Mouse (Mus musculus) c-Kit-positive CD71-positive TER-119-negative erythroid progenitor cells, embryonic 14.5 days (primary cell): Measurements from ENCODE around the gene Gm20737.
"Not testable (repeated sequence)": the region's sequence is repeated elsewhere in the genome, so short reads cannot be mapped to it uniquely, and the experiment has no call there.

Experiments
- DNase-seq: peaks from one replicate; pipeline ENCODE4 v3.0.0-alpha.2; 2013; ENCODE audit warnings: low read depth

The Gm20737 gene

DNA sequence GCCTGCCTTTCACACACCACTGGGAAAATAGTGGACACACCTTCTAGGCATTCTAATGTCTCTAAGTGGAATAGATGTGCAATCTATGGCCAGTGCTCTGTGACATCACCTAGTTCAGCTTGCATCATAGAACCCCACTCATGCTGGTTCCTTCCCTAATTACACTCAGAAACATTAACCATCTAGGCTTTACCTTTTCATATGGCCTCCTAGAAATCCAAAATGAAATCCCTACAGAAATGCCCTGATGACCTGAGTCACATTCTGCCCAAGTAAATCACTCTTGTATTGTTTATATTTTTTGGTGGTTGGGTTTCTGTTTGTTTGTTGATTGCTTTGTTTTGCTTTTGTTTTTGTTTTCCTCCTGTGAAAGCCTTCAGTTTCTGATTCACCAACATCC, at the start of gene Gm20737:
Gene Gm20737, minus strand, starts transcription at position 101 of the 400 bp plus-strand sequence.
- not testable (repeated sequence) for DNase-seq

DNA sequence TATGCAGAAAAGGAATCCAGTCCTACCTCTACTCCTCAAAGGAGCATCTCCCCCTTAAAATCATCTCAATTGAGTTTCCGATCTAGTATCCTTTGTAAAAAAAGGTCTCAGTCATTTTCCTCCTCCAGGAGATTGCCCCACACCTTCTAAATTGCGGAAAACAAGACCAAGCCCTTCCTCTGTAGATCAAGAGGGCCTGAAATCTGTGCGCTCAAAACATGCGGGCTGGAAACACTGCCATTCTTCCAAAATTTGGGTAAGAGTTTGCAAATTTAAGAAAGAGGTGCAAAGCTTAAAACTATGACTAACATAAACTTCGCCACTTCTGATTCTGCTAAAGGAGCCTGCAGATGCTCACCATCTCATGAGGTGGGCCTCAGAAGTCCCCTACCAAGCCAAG, 17.3 kb upstream of the Gm20737 start, which contains the start of gene Gm21775:
Gene Gm21775, plus strand, starts transcription at position 301 of the 400 bp plus-strand sequence.
- not testable (repeated sequence) for DNase-seq
